Mouse (Mus musculus): ENCODE measurements around the gene Zfp462. TPM values are rescaled to one million over a fixed set of nuclear protein-coding genes. Genes with fewer than 3 reads are reported as not detected.
"Not testable (repeated sequence)": the region's sequence is repeated elsewhere in the genome, so short reads cannot be mapped to it uniquely, and the experiment has no call there.

The Zfp462 gene
- polyA plus RNA-seq, 1 experiment from 2014 or later, result 16.8 TPM

GRCm38 (mm10) chr4:54927321-54928062 is 17.4 kb upstream of the Zfp462 start:
- not testable (repeated sequence) for H3K4me3 ChIP-seq (ENCODE audit: low read depth, low read length); H3K27ac ChIP-seq (ENCODE audit: low read depth, low read length); H3K36me3 ChIP-seq (ENCODE audit: control insufficient read depth, insufficient read depth, low read length); ATAC-seq (ENCODE audit: low read depth); H3K4me2 ChIP-seq (ENCODE audit: low read depth, low read length); H3K4me1 ChIP-seq (ENCODE audit: control insufficient read depth, insufficient read depth, low read length); H3K9ac ChIP-seq (replicated peaks; ENCODE audit: low read depth, low read length); H3K27me3 ChIP-seq (ENCODE audit: control insufficient read depth, insufficient read depth, low read length); H3K9me3 ChIP-seq (ENCODE audit: control insufficient read depth, low read length)
- 82% methylated on average over 8 of the region's 8 CpGs for WGBS

- H3K36me3 ChIP-seq (ENCODE audit: control insufficient read depth, insufficient read depth, low read length), result no peaks in the 10 kb centered on the region
- no peak for ATAC-seq (ENCODE audit: low read depth)
- no peak overlapping the region for H3K27ac ChIP-seq (ENCODE audit: low read depth, low read length)
- no peak overlapping the region for H3K9ac ChIP-seq (replicated peaks; ENCODE audit: low read depth, low read length)
- H3K9me3 ChIP-seq (ENCODE audit: control insufficient read depth, low read length), result no peaks in the 10 kb centered on the region
- H3K27me3 ChIP-seq (ENCODE audit: control insufficient read depth, insufficient read depth, low read length), result no peaks in the 10 kb centered on the region
- H3K4me2 ChIP-seq (ENCODE audit: low read depth, low read length), result no peak overlapping the region
- H3K4me3 ChIP-seq (ENCODE audit: low read depth, low read length), result no peak overlapping the region
- WGBS, result 79% methylated on average over 2 of the region's 2 CpGs
- no peaks in the 10 kb centered on the region for H3K4me1 ChIP-seq (ENCODE audit: control insufficient read depth, insufficient read depth, low read length)
Observed at GRCm38 (mm10) chr4:54929686-54930085, 15.2 kb upstream of the Zfp462 start.

- Histone ChIP-seq H3K4me1 (ENCODE audit: control insufficient read depth, insufficient read depth, low read length) (no peaks in the 10 kb centered on the region), H3K4me3 (ENCODE audit: low read depth, low read length) (no peak overlapping the region), H3K36me3 (ENCODE audit: control insufficient read depth, insufficient read depth, low read length) (no peaks in the 10 kb centered on the region), H3K9ac (replicated peaks; ENCODE audit: low read depth, low read length) (no peak overlapping the region), H3K27ac (ENCODE audit: low read depth, low read length) (no peak overlapping the region), H3K27me3 (ENCODE audit: control insufficient read depth, insufficient read depth, low read length) (no peaks in the 10 kb centered on the region), H3K4me2 (ENCODE audit: low read depth, low read length) (no peak overlapping the region), H3K9me3 (ENCODE audit: control insufficient read depth, low read length) (no peaks in the 10 kb centered on the region)
- ATAC-seq (ENCODE audit: low read depth), result no peak
- 46% methylated on average over 2 of the region's 2 CpGs for WGBS
Observed at GRCm38 (mm10) chr4:54932668-54933067, 12.2 kb upstream of the Zfp462 start.

GRCm38 (mm10) chr4:54937161-54937560 is 7.7 kb upstream of the Zfp462 start:
- Histone ChIP-seq H3K36me3 (ENCODE audit: control insufficient read depth, insufficient read depth, low read length) (no peaks in the 10 kb centered on the region), H3K4me3 (ENCODE audit: low read depth, low read length) (no peak overlapping the region), H3K9ac (replicated peaks; ENCODE audit: low read depth, low read length) (no peak overlapping the region), H3K4me2 (ENCODE audit: low read depth, low read length) (no peak overlapping the region), H3K27me3 (ENCODE audit: control insufficient read depth, insufficient read depth, low read length) (no peaks in the 10 kb centered on the region), H3K9me3 (ENCODE audit: control insufficient read depth, low read length) (no peaks in the 10 kb centered on the region), H3K27ac (ENCODE audit: low read depth, low read length) (no peak overlapping the region), H3K4me1 (ENCODE audit: control insufficient read depth, insufficient read depth, low read length) (no peaks in the 10 kb centered on the region)
- no peak for ATAC-seq (ENCODE audit: low read depth)
- 88% methylated on average over 1 of the region's 1 CpGs for WGBS

- Histone ChIP-seq H3K9me3 (ENCODE audit: control insufficient read depth, low read length) (no peaks in the 10 kb centered on the region), H3K36me3 (ENCODE audit: control insufficient read depth, insufficient read depth, low read length) (no peaks in the 10 kb centered on the region), H3K4me2 (ENCODE audit: low read depth, low read length) (peak overlapping the region; percentile 89), H3K9ac (replicated peaks; ENCODE audit: low read depth, low read length) (peak overlapping the region; percentile 93), H3K27ac (ENCODE audit: low read depth, low read length) (peak overlapping the region; percentile 96), H3K4me3 (ENCODE audit: low read depth, low read length) (peak overlapping the region; percentile 59), H3K4me1 (ENCODE audit: control insufficient read depth, insufficient read depth, low read length) (peaks cover 7% of the 10 kb centered on the region; the same call in 1 of the 2 replicates), H3K27me3 (ENCODE audit: control insufficient read depth, insufficient read depth, low read length) (no peaks in the 10 kb centered on the region)
- under 1% methylated on average over 36 of the region's 36 CpGs for WGBS
- ATAC-seq (ENCODE audit: low read depth), result peak; percentile 59
Observed at GRCm38 (mm10) chr4:54945603-54946445, 976 bp downstream of the Zfp462 start.

- H3K9ac ChIP-seq (replicated peaks; ENCODE audit: low read depth, low read length), result peak overlapping the region; percentile 93
- no peaks in the 10 kb centered on the region for H3K9me3 ChIP-seq (ENCODE audit: control insufficient read depth, low read length)
- H3K4me1 ChIP-seq (ENCODE audit: control insufficient read depth, insufficient read depth, low read length), result peaks cover 10% of the 10 kb centered on the region; the same call in 1 of the 2 replicates
- H3K4me3 ChIP-seq (ENCODE audit: low read depth, low read length), result peak overlapping the region; percentile 59
- no peaks in the 10 kb centered on the region for H3K27me3 ChIP-seq (ENCODE audit: control insufficient read depth, insufficient read depth, low read length)
- H3K27ac ChIP-seq (ENCODE audit: low read depth, low read length), result peak overlapping the region; percentile 96
- WGBS, result under 1% methylated on average over 10 of the region's 10 CpGs
- H3K36me3 ChIP-seq (ENCODE audit: control insufficient read depth, insufficient read depth, low read length), result no peaks in the 10 kb centered on the region
- peak overlapping the region; percentile 89 for H3K4me2 ChIP-seq (ENCODE audit: low read depth, low read length)
- ATAC-seq (ENCODE audit: low read depth), result no peak
Observed at GRCm38 (mm10) chr4:54946662-54947055, 1.8 kb downstream of the Zfp462 start.

GRCm38 (mm10) chr4:54947056-54947990 is 2.5 kb downstream of the Zfp462 start:
- Histone ChIP-seq H3K4me2 (ENCODE audit: low read depth, low read length) (peak overlapping the region; percentile 89), H3K9me3 (ENCODE audit: control insufficient read depth, low read length) (no peaks in the 10 kb centered on the region), H3K27ac (ENCODE audit: low read depth, low read length) (peak overlapping the region; percentile 96), H3K27me3 (ENCODE audit: control insufficient read depth, insufficient read depth, low read length) (no peaks in the 10 kb centered on the region), H3K9ac (replicated peaks; ENCODE audit: low read depth, low read length) (peak overlapping the region; percentile 93), H3K4me1 (ENCODE audit: control insufficient read depth, insufficient read depth, low read length) (peaks cover 15% of the 10 kb centered on the region), H3K36me3 (ENCODE audit: control insufficient read depth, insufficient read depth, low read length) (no peaks in the 10 kb centered on the region), H3K4me3 (ENCODE audit: low read depth, low read length) (peak overlapping the region; percentile 59)
- ATAC-seq (ENCODE audit: low read depth), result peak; percentile 35; the same call in 1 of the 2 replicates
- WGBS, result under 1% methylated on average over 29 of the region's 35 CpGs

- Histone ChIP-seq H3K4me3 (ENCODE audit: low read depth, low read length) (peak overlapping the region; percentile 59), H3K4me2 (ENCODE audit: low read depth, low read length) (peak overlapping the region; percentile 89), H3K36me3 (ENCODE audit: control insufficient read depth, insufficient read depth, low read length) (no peaks in the 10 kb centered on the region), H3K9me3 (ENCODE audit: control insufficient read depth, low read length) (no peaks in the 10 kb centered on the region), H3K27ac (ENCODE audit: low read depth, low read length) (peak overlapping the region; percentile 96), H3K9ac (replicated peaks; ENCODE audit: low read depth, low read length) (peak overlapping the region; percentile 93), H3K4me1 (ENCODE audit: control insufficient read depth, insufficient read depth, low read length) (peaks cover 23% of the 10 kb centered on the region), H3K27me3 (ENCODE audit: control insufficient read depth, insufficient read depth, low read length) (no peaks in the 10 kb centered on the region)
- ATAC-seq (ENCODE audit: low read depth), result peak; percentile 25
- under 1% methylated on average over 23 of the region's 25 CpGs for WGBS
Observed at GRCm38 (mm10) chr4:54947991-54948615, 3.3 kb downstream of the Zfp462 start.
